Mouse (Mus musculus) spleen, postnatal 4 days (tissue): ENCODE data around the gene Cox5b.
"Not testable (repeated sequence)": the region's sequence is repeated elsewhere in the genome, so short reads cannot be mapped to it uniquely, and the experiment has no call there.

Experiments used
- DNase-seq, 2 experiments: peaks; one replicate each; pipeline ENCODE4 v3.0.0; 2022; ENCODE audit warnings: low spot score in 2 of 2

Gene Cox5b

GRCm38 (mm10) chr1:36691271-36692155 lies at the start of gene Cox5b:
Cox5b (plus strand) TSS chr1:36691449.
- DNase-seq = peak; percentile 96 to 98

GRCm38 (mm10) chr1:36643957-36644614 lies 47.2 kb upstream of the Cox5b start:
- no peak for DNase-seq

- DNase-seq = no peak
Observed at GRCm38 (mm10) chr1:36644615-36645007, 46.6 kb upstream of the Cox5b start.

GRCm38 (mm10) chr1:36646285-36646684 lies 45.0 kb upstream of the Cox5b start:
- no peak for DNase-seq

- no peak for DNase-seq
Observed at GRCm38 (mm10) chr1:36647631-36648030, 43.6 kb upstream of the Cox5b start.

- no peak for DNase-seq
Observed at GRCm38 (mm10) chr1:36655039-36655438, 36.2 kb upstream of the Cox5b start.

- DNase-seq = no peak
Observed at GRCm38 (mm10) chr1:36656233-36656632, 35.0 kb upstream of the Cox5b start.

GRCm38 (mm10) chr1:36657658-36658415 lies 33.4 kb upstream of the Cox5b start:
- DNase-seq = no peak

GRCm38 (mm10) chr1:36658621-36659399 lies 32.4 kb upstream of the Cox5b start:
- DNase-seq = no peak

- no peak for DNase-seq
Observed at GRCm38 (mm10) chr1:36664457-36664856, 26.8 kb upstream of the Cox5b start.

- no peak for DNase-seq
Observed at GRCm38 (mm10) chr1:36665165-36665723, 26.0 kb upstream of the Cox5b start.

GRCm38 (mm10) chr1:36665934-36666333 lies 25.3 kb upstream of the Cox5b start:
- no peak for DNase-seq

GRCm38 (mm10) chr1:36668007-36668406 lies 23.2 kb upstream of the Cox5b start:
- DNase-seq = not testable (repeated sequence)

GRCm38 (mm10) chr1:36670256-36670655 lies 21.0 kb upstream of the Cox5b start:
- no peak for DNase-seq

- no peak for DNase-seq
Observed at GRCm38 (mm10) chr1:36671260-36671659, 20.0 kb upstream of the Cox5b start.

GRCm38 (mm10) chr1:36672648-36673350 lies 18.4 kb upstream of the Cox5b start:
- DNase-seq = no peak

- DNase-seq = no peak
Observed at GRCm38 (mm10) chr1:36674936-36675335, 16.3 kb upstream of the Cox5b start.

- DNase-seq = no peak
Observed at GRCm38 (mm10) chr1:36680893-36681292, 10.4 kb upstream of the Cox5b start.

GRCm38 (mm10) chr1:36682620-36683355 lies 8.5 kb upstream of the Cox5b start, which contains the start of gene Fam178b:
Fam178b (minus strand) TSS chr1:36683183.
- DNase-seq = no peak
